Mouse (Mus musculus) cerebellum, adult 2 months (tissue): ENCODE data around the gene 1700122O11Rik.

Experiments used
- CTCF ChIP-seq: fragments of 200-500 bp; IDR thresholded peaks from 2 replicates; pipeline ENCODE4 v1.5.1; 2011; ENCODE audit warnings: low read depth, mild to moderate bottlenecking, control low read depth, low read length, moderate library complexity, borderline replicate concordance; ENCODE audit not compliant: insufficient read depth
- POLR2A ChIP-seq: fragments of 200-500 bp; IDR thresholded peaks from 2 replicates; pipeline ENCODE4 v1.6.1; 2011; ENCODE audit warnings: low read length, control low read depth, borderline replicate concordance; ENCODE audit not compliant: insufficient read depth

GRCm38 (mm10) chr17:48036921-48037320, 1.2 kb downstream of the 1700122O11Rik start:
- no peak for TF ChIP-seq POLR2A
- no peak for TF ChIP-seq CTCF
